Mouse (Mus musculus) neutrophil, adult 83 days (primary cell): ENCODE data around the gene Ptgfr. TPM values are rescaled to one million over a fixed set of nuclear protein-coding genes. Genes with fewer than 3 reads are reported as not detected.

Source experiments
- total RNA-seq, 2 experiments: library from RNA; stranded (reverse); gene quantifications; one replicate each; pipeline ENCODE4 v1.2.4; 2023

Ptgfr gene
- not detected for total RNA-seq

GRCm38 (mm10) chr3:151836871-151837680 is at the start of gene Ptgfr:
Gene Ptgfr (minus strand): TSS chr3:151837630.

GRCm38 (mm10) chr3:151749737-151750136 is 87.7 kb downstream of the Ptgfr start, which contains the start of gene Ifi44:
Gene Ifi44 (minus strand): TSS chr3:151749960.

Other genes starting within 250 kb of the Ptgfr start
- gene Ifi44, start 87.7 kb downstream of the Ptgfr start, total RNA-seq, result under 1 TPM in 1 of 2 experiments, not detected in 1; 0.33 TPM
- not detected for gene Ifi44l, start 74.7 kb downstream of the Ptgfr start, total RNA-seq